Mouse (Mus musculus) c-Kit-negative CD71-positive TER-119-positive erythroid progenitor cells, embryonic 14.5 days (primary cell): Measurements from ENCODE around the gene Afap1.
A peak's percentile ranks its signal among the peaks of the same experiment; 100 is the strongest.

Source experiments
- DNase-seq: peaks from one replicate; pipeline ENCODE4 v3.0.0-alpha.2; 2013; ENCODE audit warnings: low read depth, low spot score

Gene Afap1

GRCm38 (mm10) chr5:35973800-35974199 lies 80.7 kb downstream of the Afap1 start:
- DNase-seq = no peak

GRCm38 (mm10) chr5:35974265-35974664 lies 81.1 kb downstream of the Afap1 start:
- DNase-seq = no peak

GRCm38 (mm10) chr5:35975681-35976080 lies 82.6 kb downstream of the Afap1 start:
- DNase-seq = peak; percentile 21

GRCm38 (mm10) chr5:35980542-35980941 lies 87.4 kb downstream of the Afap1 start:
- DNase-seq = no peak

GRCm38 (mm10) chr5:35981341-35981740 lies 88.2 kb downstream of the Afap1 start:
- DNase-seq = no peak

- peak; percentile 12 for DNase-seq
Measured at GRCm38 (mm10) chr5:35981976-35982375, 88.9 kb downstream of the Afap1 start.

- no peak for DNase-seq
Measured at GRCm38 (mm10) chr5:35985611-35986010, 92.5 kb downstream of the Afap1 start.

GRCm38 (mm10) chr5:35988085-35988484 lies 95.0 kb downstream of the Afap1 start:
- no peak for DNase-seq

GRCm38 (mm10) chr5:35989506-35989905 lies 96.4 kb downstream of the Afap1 start:
- DNase-seq = no peak

- DNase-seq = no peak
Measured at GRCm38 (mm10) chr5:35989986-35990735, 97.0 kb downstream of the Afap1 start.

GRCm38 (mm10) chr5:36003797-36004196 lies 110.7 kb downstream of the Afap1 start:
- DNase-seq = no peak

- no peak for DNase-seq
Measured at GRCm38 (mm10) chr5:36006106-36006505, 113.0 kb downstream of the Afap1 start.

GRCm38 (mm10) chr5:36006586-36006985 lies 113.5 kb downstream of the Afap1 start:
- no peak for DNase-seq

GRCm38 (mm10) chr5:36007649-36008048 lies 114.5 kb downstream of the Afap1 start:
- no peak for DNase-seq

GRCm38 (mm10) chr5:36009405-36009804 lies 116.3 kb downstream of the Afap1 start:
- DNase-seq = no peak

GRCm38 (mm10) chr5:36018366-36018765 lies 125.2 kb downstream of the Afap1 start:
- DNase-seq = no peak

- no peak for DNase-seq
Measured at GRCm38 (mm10) chr5:36021091-36021490, 128.0 kb downstream of the Afap1 start.

GRCm38 (mm10) chr5:36022361-36022760 lies 129.2 kb downstream of the Afap1 start:
- no peak for DNase-seq

- no peak for DNase-seq
Measured at GRCm38 (mm10) chr5:36024003-36024685, 131.0 kb downstream of the Afap1 start.

GRCm38 (mm10) chr5:36025076-36025475 lies 132.0 kb downstream of the Afap1 start:
- no peak for DNase-seq

- peak; percentile 3 for DNase-seq
Measured at GRCm38 (mm10) chr5:36033531-36034426, 140.7 kb downstream of the Afap1 start.

GRCm38 (mm10) chr5:36039596-36039995 lies 146.5 kb downstream of the Afap1 start:
- no peak for DNase-seq
